Mouse (Mus musculus) MN1 (cell line): ENCODE measurements at regions not wholly inside any gene's neighbourhood (a gene's known extent, or its start where the extent isn't known, plus 50 kb on each side); places are given as distances from the start of the nearest gene placed in this dataset.
A peak's percentile ranks its signal among the peaks of the same experiment; 100 is the strongest.

Source experiments
- DNase-seq: peaks from one replicate; pipeline ENCODE4 v3.0.0-alpha.2; 2016; ENCODE audit warnings: low spot score

- no peak for DNase-seq
Measured at GRCm38 (mm10) chr3:17795271-17796260, 152.6 kb upstream of the Cypt12 start.

GRCm38 (mm10) chr3:17796766-17797165 lies 151.4 kb upstream of the Cypt12 start:
- no peak for DNase-seq

- no peak for DNase-seq
Measured at GRCm38 (mm10) chr3:17798399-17798798, 149.8 kb upstream of the Cypt12 start.

DNA sequence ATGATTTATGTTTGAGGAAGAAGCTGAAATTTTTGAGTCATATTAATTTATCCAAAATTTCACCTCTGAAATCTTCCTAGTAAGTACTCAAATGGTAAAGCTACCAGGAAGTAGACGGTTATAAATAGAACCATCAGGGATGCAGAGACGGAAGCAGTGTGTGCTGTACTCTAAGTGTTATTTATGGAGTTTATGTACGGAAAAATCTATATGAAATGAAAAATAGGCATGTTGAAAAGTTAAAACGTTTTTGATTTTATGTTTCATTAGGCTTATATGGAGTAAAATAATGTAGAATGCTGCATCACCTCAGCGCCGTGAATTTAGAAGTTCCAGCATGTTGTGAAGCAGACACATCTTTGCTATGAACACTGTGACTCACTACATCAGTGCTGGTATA lies 149.1 kb upstream of the Cypt12 start:
- DNase-seq = no peak

DNA sequence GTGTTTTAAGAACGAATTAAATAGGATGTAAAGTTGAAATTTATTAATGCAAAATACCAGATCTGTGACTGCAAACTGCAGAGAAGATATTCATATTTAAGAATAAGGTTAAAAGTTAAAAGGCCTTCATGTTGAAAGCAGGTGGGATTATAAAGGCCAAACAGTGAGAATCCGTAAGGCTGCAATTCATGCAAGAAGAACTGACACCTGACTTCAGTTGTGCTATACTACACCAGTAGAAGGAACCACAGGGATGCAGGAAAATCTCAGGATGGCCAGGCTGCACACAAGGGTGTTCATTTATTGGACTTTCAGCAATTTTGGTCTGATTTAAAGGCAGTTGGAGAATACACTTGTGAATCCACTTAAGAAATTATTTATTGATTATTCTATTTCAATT lies 147.4 kb upstream of the Cypt12 start:
- DNase-seq = no peak

DNA sequence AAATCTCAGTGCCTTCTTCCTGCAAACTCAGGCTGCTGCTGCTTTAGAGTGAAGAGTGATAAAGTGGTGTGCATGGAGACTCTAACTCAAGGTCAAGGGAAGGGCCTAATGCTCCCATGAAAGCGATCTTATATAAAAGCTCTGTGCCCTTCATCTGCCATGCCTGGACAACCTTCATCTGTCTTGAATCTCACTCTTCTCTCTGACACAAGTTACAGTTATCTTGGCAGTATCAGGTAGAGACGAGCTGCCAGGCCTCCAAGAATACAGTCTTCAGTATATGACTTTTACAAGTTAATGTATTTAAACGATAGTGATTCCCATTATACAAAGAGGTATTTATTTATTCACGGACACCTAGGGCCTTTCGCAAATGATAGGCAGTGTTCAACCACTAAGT lies 146.7 kb upstream of the Cypt12 start:
- no peak for DNase-seq

- no peak for DNase-seq
Measured at GRCm38 (mm10) chr3:17805185-17805584, 143.0 kb upstream of the Cypt12 start.

DNA sequence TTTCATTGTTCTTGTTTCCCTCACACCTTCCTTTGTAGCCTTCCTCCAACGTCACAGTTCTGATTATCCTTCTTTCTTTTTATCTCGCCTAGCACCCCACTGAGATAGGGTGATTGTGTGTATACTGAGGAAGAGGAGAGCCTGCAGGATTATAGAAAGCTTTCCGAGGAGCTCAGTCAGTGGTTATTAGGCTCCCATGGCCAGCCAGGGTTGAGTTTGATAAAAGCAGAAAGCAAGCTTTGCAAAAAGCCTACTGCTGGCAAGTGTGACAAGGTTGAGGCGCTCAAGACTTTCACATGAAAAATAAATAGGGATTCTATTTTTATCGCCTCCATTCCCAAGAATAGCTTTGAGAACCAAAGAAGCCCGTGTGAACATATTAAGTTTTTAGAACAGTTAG lies 136.9 kb upstream of the Cypt12 start:
- DNase-seq = no peak

DNA sequence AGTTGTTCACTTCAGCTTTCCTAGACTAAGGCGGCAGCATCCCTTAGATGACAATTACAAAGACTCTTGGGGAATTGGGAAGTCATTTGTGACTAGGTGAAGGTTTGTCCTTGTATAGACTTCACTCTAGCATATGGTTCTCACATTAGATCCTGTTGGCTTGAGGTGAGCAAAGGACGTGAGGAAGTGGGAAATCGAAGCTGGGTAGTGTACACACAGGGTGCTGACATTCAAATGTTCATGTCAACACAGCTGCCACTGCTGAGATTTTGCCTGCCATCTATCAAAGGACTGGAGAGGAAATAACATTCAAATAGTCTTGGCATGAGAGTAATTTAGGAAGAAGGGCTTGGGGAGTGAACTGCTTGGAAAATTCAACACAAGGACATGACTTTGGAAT lies 124.0 kb upstream of the Cypt12 start:
- DNase-seq = no peak

DNA sequence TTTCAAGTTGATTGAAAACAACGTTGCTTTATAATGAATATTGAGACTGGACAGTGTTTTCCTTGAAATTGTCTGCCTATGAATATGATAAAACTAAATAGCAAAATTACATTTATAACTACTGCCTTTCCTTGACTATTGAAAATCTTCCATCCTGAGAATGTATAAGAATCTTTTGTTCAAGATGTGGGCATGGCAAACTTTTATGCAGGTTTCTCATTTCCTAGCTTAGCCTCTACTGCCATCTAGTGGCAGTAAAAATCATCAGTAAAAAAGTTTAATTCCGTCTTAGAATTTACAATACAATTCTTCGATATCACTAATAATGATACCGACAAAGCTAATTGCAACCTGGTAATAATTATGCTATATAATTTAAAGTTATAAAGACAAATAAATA lies 123.5 kb upstream of the Cypt12 start:
- peak; percentile 25 for DNase-seq

- DNase-seq = no peak
Measured at GRCm38 (mm10) chr3:17825254-17825890, 122.8 kb upstream of the Cypt12 start.

DNA sequence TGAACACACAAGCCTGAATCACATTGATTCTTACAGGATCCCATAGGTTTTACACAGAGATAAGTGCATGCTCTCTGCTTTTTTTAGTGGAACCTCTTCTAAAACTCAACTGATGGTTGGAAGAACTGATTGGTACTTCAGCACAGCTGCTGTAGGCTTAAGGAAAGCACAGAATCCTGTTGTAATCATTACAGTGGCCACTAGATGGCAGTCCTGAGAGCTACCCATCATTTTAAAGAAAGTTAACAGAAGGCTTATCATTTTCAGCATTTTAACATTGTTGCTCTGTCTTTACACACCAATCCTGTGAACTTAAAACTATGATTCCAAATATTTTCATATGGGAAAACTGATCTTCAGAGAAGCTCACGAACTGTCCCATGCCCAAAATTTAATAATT lies 113.5 kb upstream of the Cypt12 start:
- DNase-seq = peak; percentile 6

DNA sequence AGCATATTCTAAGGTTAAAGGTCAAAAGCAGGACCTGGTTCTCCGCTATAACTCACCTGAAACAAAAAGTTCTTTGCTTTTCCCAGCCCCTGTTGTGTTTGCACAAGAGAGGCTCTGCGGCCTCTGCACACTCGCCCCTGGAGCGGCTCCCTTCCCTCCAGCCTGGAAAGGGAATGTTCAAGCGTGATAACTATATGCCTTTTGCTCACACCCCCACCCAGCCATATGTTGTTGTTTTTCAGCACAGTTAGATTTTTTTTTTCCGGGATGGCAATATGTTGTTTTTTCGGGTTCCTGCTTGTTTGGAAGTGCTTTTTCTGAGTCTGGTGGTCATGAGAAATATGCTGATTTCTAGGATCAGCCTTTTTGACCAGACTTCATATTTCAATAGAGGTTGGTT lies 100.6 kb upstream of the Cypt12 start:
- DNase-seq = no peak

GRCm38 (mm10) chr3:17848181-17848580 lies 100.0 kb upstream of the Cypt12 start:
- no peak for DNase-seq

DNA sequence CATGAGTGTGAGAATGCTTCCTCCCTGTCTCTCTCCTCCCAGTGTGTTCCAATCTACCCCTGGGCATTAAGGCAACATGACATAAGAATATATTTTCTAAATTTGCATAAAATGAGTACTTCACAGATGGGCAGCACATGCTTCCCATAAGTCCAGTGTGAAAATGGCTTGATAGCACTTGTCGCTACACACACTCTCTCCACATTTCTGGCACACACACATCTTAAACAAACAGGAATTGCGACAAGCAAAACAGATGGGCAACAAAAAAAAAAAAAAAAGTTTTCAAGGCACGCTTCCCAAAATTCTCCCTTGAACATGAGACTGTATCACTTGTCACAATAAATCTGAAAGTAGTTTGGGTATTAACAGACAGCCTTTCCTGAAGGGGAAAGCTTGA lies 85.8 kb upstream of the Cypt12 start:
- DNase-seq = no peak

- DNase-seq = no peak
Measured at GRCm38 (mm10) chr3:17865112-17865511, 83.1 kb upstream of the Cypt12 start.

DNA sequence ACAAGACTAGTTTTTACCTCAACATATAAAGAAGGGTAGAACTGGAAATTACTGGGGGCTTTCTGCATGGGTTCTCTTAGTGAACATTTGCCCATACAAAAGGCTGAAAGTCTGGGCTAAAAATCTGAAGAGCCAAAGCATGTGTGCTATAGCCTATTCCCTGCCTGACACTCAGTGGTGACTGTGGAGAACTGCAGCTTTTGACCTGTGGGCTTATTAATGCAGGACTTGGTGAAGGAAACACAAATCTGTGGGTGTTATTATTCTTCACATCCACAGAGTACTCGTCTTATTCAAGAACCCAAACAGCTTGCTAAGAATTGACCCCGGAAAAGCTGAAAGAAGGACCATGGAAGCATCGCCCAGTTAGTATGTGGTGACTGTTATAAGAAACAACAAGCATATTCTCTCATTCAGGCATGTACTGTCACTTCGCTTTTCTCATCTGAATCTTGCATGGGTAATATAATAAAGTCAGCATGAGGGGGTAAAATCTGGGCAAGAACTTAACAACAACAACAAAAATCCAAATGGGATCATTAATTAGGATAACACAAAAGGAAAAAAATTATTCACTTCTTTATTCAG lies 77.2 kb upstream of the Cypt12 start:
- DNase-seq = no peak

GRCm38 (mm10) chr3:17895869-17896268 lies 52.3 kb upstream of the Cypt12 start:
- no peak for DNase-seq

DNA sequence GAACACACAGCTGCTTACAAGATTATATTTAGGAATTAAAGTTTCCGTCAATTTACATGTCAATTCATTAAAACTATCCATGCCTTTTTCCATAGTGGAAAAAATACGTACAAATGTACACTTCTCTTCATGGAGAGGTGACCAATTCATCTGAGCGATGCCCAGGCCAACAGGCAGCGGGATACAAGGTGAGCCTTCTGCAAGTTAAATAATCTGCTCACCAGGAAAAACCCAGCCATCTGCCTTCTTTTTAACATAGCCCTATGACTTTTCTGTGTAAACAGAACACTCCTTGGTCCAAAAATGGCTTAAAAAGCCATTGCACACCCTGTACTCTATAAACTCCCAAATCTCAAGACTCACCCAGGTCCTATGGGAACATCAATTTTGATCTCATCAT lies 51.5 kb upstream of the Cypt12 start:
- DNase-seq = no peak
